Mouse (Mus musculus) hindbrain, embryonic 15.5 days (tissue): ENCODE data around the gene Cacna1d. TPM values are rescaled to one million over a fixed set of nuclear protein-coding genes. Genes with fewer than 3 reads are reported as not detected.

Experiments
- ATAC-seq: fragments of 200-750 bp; cut with Nextera tagmentation; 2 replicates; pipeline ENCODE4 v1.8.0; 2017; ENCODE audit warnings: low read depth, moderate number of reproducible peaks, moderate TSS enrichment; ENCODE audit not compliant: low FRiP score
- H3K27ac ChIP-seq: fragments of 300-500 bp; sonication (generic); replicated peaks from 2 replicates; pipeline ENCODE4 v1.5.1; 2015; ENCODE audit warnings: mild to moderate bottlenecking, inconsistent platforms
- H3K27me3 ChIP-seq: fragments of 300-500 bp; sonication (generic); 2 replicates; pipeline ENCODE4 v1.6.1; 2015; ENCODE audit warnings: control low read depth, inconsistent platforms
- H3K36me3 ChIP-seq: fragments of 300-500 bp; sonication (generic); 2 replicates; pipeline ENCODE4 v1.6.1; 2015; ENCODE audit warnings: control low read depth, inconsistent platforms
- H3K4me1 ChIP-seq: fragments of 300-500 bp; sonication (generic); replicated peaks from 2 replicates; pipeline ENCODE4 v1.6.1; 2015; ENCODE audit warnings: control low read depth, inconsistent platforms
- H3K4me2 ChIP-seq: fragments of 300-500 bp; sonication (generic); 2 replicates; pipeline ENCODE4 v1.6.1; 2015; ENCODE audit warnings: moderate library complexity, mild to moderate bottlenecking, inconsistent platforms
- H3K4me3 ChIP-seq: fragments of 300-500 bp; sonication (generic); 2 replicates; pipeline ENCODE4 v1.5.1; 2015; ENCODE audit warnings: mild to moderate bottlenecking, inconsistent platforms
- H3K9ac ChIP-seq: fragments of 300-500 bp; sonication (generic); 2 replicates; pipeline ENCODE4 v1.6.1; 2015; ENCODE audit warnings: inconsistent platforms
- H3K9me3 ChIP-seq: fragments of 300-500 bp; sonication (generic); 2 replicates; pipeline ENCODE4 v1.6.1; 2016; ENCODE audit warnings: control low read depth, inconsistent platforms
- WGBS: fragments of 180-500 bp; shearing (Covaris S2); methylation state at CpG from one replicate; pipeline ENCODE4 v1.1.7; 2015; 5-methylcytosine and 5-hydroxymethylcytosine counted together
- polyA plus RNA-seq: library from polyadenylated mRNA; unstranded; fragments of >200 nt; fragmentation: Nextera tagmentation; extraction: Ambion mirVana; gene quantifications from 2 replicates; pipeline ENCODE4 v1.2.1, GENCODE M21; 2015

Gene Cacna1d
- polyA plus RNA-seq, 1 experiment from 2014 or later, result 10.7 TPM

DNA sequence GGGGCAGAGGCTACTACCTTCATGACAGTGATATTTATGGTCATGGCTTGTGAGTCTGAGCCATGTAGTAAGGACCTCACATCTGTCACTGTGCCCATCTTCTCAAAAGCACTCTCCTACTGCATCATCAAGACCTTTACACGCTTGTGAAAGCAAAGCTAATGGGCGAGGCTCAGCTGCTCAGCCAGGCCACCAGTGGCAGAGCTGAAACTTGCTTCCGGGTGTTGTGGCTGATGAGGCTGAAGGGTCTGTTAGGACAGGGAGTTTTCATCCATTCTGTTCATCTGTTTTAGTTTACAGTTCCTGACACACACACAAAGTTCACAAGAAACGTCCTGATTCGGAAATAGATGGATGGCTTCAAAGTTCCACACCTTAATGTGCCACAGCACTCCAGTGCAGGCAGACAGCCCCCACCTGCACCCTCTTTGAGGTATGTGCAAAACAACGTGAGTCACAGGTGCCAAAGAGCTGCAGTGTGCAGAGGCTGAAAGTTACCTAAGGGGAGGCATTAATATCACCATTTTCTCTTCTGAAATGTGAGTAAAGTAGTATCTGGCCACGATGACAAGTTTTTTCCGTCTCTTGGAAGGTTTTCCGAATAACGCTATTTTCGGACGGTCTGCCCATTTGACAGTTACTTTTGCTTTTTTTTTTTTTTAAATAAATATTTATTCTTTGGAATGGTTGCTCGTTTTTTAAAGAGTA, 306.7 kb downstream of the Cacna1d start:
- 88% methylated on average over 13 of the region's 13 CpGs for WGBS
- no peak for ATAC-seq

DNA sequence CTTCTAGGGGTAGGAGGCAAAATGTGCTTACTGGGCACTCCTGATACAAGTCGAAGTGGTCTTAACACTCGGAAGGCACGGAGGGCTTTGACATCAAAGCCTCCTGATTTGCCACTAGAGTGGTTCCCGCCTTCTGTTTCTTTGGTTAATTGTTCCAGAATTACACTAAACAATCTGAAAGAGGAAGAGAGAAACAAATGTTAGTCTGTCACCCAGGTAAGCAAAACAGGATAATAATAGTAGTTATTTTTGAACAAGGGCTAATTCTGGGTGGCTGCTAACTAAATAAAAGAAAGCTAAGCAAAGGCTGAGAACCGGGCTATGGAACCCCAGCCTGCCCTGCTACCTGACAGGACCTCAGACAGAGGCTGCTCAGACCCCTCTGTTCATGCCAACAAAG, 307.2 kb downstream of the Cacna1d start:
- no peak for ATAC-seq
- no peaks in the 10 kb centered on the region for H3K36me3 ChIP-seq
- H3K9ac ChIP-seq, result no peak overlapping the region
- H3K4me3 ChIP-seq, result no peak overlapping the region
- 77% methylated on average over 5 of the region's 5 CpGs for WGBS
- no peaks in the 10 kb centered on the region for H3K4me1 ChIP-seq
- no peak overlapping the region for H3K27ac ChIP-seq
- no peak overlapping the region for H3K4me2 ChIP-seq
- no peaks in the 10 kb centered on the region for H3K27me3 ChIP-seq
- no peaks in the 10 kb centered on the region for H3K9me3 ChIP-seq

More for the DNA sequence above, 306.7 kb downstream of the Cacna1d start:
- Histone ChIP-seq H3K4me1 (no peaks in the 10 kb centered on the region), H3K27me3 (no peaks in the 10 kb centered on the region), H3K9me3 (no peaks in the 10 kb centered on the region), H3K4me2 (no peak overlapping the region), H3K9ac (no peak overlapping the region), H3K36me3 (no peaks in the 10 kb centered on the region), H3K27ac (no peak overlapping the region), H3K4me3 (no peak overlapping the region)

DNA sequence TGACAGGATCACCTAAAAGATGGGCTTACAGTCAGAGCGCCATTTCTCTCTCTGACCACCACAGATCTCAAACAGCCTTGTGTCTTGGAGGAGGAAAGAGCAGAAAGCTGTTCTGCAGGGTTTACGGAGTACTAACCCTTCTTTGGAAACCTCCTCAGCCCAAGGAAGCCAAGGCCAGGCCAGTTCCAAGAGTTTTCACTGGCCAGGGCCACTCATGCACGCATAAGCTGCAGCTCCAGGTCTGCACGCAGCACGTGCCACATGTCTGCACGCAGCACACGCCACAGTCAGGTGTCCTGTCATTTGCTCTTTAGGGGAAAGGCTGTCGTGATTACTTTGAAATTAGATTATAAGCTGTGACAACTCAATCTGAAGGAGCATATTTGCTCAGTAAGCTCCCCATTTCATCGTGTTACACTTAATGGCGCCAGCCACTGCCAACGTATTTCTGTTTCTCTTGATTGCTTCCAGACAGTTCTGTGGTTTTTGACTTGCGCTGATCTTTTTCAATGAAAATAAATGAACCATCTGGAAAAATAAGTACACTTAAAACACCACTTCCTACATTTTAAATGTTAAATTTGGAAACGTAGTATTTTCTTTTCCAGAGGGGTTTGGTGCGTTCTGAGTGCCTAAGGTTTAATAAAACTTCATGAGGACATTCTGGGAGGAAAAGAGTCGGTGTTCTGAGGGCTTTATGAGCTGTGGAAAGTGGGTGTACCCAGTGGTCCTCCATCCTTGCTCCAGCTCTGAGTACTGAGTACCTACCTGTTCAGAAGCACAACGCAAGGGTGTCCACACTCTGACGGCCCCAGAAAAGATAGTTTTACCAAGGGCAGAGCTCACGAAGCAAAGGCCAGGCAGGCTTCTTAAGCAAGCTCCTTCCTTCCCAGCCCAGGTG, 308.4 kb downstream of the Cacna1d start:
- Histone ChIP-seq H3K9me3 (no peaks in the 10 kb centered on the region), H3K27me3 (no peaks in the 10 kb centered on the region), H3K4me1 (no peaks in the 10 kb centered on the region), H3K4me2 (no peak overlapping the region), H3K4me3 (no peak overlapping the region), H3K9ac (no peak overlapping the region), H3K27ac (no peak overlapping the region), H3K36me3 (no peaks in the 10 kb centered on the region)
- WGBS, result 77% methylated on average over 18 of the region's 18 CpGs
- no peak for ATAC-seq

DNA sequence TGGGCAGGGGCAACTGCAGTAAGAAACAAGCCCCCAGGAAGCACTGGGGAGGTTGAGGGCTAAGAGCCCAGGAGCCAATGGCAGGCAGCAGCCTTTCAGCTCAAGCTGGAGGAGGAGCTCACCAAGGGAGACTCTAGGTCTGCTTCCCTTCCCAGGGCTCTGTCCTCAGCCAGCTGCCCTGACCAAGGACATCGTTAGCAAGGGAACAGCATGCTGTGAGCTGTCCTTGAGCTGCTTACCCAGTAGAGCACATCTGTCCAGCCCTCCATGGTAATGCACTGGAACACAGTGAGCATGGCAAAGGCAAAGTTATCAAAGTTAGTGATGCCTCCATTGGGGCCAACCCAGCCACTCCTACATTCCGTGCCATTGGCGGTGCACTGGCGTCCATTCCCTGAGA, 312.9 kb downstream of the Cacna1d start:
- 80% methylated on average over 4 of the region's 4 CpGs for WGBS
- H3K27ac ChIP-seq, result no peak overlapping the region
- ATAC-seq, result no peak
- H3K27me3 ChIP-seq, result no peaks in the 10 kb centered on the region
- H3K4me2 ChIP-seq, result no peak overlapping the region
- H3K4me1 ChIP-seq, result peaks cover 4% of the 10 kb centered on the region; the same call in 1 of the 2 replicates
- H3K4me3 ChIP-seq, result no peak overlapping the region
- H3K9ac ChIP-seq, result no peak overlapping the region
- no peaks in the 10 kb centered on the region for H3K36me3 ChIP-seq
- H3K9me3 ChIP-seq, result no peaks in the 10 kb centered on the region

DNA sequence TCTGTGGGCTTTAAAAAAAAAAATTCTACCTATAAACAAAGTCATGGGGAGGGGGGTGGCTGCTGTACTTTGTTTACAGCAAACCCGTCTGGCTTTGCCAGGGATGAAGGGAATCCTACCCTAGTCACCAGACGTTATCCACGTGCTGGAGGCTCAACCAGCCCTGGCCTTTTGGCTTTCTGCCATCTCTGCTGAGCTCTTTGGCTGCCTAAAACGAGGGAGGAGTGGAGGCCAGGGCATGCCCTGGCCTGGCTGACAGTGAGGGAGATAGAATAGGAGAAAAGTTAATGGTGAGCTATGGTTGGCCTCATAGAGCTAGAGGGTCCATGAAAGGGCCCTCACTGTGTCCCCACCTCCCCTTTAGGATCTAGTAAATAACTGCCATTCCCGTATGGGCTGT, 313.4 kb downstream of the Cacna1d start:
- WGBS, result 37% methylated on average over 5 of the region's 5 CpGs
- Histone ChIP-seq H3K9me3 (no peaks in the 10 kb centered on the region), H3K27me3 (no peaks in the 10 kb centered on the region), H3K9ac (no peak overlapping the region), H3K4me2 (no peak overlapping the region), H3K36me3 (no peaks in the 10 kb centered on the region), H3K4me1 (peaks cover 9% of the 10 kb centered on the region; the same call in 1 of the 2 replicates), H3K4me3 (no peak overlapping the region), H3K27ac (no peak overlapping the region)
- no peak for ATAC-seq

DNA sequence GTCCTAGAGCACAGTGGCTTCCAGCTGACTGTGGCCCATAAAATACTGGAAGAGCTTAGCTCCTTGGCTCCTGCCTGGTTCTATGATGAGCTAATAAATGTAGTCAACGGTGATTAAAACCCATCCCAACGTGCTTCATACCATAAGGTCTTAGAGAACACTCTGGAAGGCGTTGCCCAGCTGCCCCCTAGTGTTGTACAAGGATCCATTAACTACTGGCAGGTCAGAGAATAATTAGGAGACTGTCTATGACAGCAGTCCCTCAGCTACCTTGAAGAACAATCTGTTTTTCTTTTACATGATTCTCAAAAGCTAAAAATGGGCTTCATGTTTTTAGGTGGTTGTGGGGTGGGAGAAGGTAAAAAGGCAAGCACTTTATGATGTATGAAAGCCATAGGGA, 315.9 kb downstream of the Cacna1d start:
- H3K4me2 ChIP-seq, result no peak overlapping the region
- H3K27ac ChIP-seq, result no peak overlapping the region
- no peaks in the 10 kb centered on the region for H3K9me3 ChIP-seq
- WGBS, result 70% methylated on average over 3 of the region's 3 CpGs
- ATAC-seq, result no peak
- H3K4me3 ChIP-seq, result no peak overlapping the region
- H3K9ac ChIP-seq, result no peak overlapping the region
- H3K27me3 ChIP-seq, result no peaks in the 10 kb centered on the region
- no peaks in the 10 kb centered on the region for H3K36me3 ChIP-seq
- H3K4me1 ChIP-seq, result peaks cover 29% of the 10 kb centered on the region

DNA sequence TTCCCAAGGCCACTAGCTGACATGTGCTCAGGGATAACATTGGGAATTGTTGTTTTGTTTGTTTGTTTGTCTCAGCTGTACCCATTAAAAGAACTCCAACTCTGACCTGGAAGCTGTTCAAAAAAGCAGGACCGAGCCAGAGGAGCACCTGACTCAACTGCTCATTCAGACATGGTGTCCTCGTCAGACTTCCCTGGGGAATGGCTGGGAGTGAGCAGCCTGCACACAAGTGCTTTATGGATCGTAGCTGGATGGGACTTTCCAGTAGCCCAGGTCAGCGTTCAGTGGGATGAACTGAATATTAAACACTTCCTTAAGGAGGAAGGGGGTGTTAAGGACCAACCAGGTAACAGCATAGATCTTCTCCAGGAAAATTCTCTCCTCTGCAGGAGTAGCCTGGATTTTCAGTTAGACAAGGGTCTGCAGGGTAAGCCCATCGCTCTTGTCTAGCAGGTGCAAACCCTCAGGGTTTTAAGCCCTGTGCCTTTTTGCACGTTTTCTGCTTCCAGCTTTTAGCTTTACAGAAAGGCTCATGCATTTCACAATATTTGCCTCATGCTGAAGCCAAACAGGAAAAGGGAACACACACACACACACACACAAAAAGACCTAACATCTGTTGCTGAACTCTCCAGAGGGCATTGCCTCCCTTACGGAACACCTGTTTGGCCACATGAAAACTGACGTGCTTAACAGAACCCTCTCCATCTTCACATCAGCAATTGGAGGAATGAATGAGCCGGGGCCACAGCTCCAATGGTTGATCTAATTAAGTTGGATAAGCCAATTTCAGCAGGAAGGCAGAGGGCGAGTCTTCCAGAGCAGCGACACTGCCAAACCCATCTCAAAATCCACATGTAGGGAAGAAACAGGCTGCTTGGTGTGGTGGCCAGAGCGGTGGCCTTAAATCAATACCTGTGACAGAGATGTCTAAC, 318.2 kb downstream of the Cacna1d start:
- no peak overlapping the region for H3K9ac ChIP-seq
- ATAC-seq, result no peak
- no peak overlapping the region for H3K4me2 ChIP-seq
- H3K27ac ChIP-seq, result no peak overlapping the region
- no peaks in the 10 kb centered on the region for H3K36me3 ChIP-seq
- H3K9me3 ChIP-seq, result no peaks in the 10 kb centered on the region
- H3K27me3 ChIP-seq, result no peaks in the 10 kb centered on the region
- H3K4me1 ChIP-seq, result peaks cover 34% of the 10 kb centered on the region
- H3K4me3 ChIP-seq, result no peak overlapping the region
- WGBS, result 63% methylated on average over 12 of the region's 12 CpGs

DNA sequence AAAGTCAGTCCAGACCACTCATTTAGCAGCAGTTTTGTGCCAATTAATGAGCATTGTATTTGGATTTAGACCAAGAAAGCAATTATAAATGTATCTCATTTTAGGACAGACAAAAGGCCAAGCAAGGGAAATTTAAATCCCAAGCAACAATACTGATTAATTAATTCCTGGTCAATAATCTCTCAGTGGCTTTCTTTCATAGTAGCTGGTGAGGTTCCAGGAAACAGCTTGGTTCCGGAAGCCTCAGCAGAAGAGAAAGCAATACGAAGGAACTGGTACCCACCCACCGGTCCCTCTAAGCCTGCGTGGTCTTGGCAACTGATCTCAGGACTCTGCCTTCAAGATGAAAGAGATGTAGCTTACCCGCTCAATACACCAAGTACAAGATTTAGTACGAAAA, 319.7 kb downstream of the Cacna1d start:
- Histone ChIP-seq H3K27ac (peak overlapping the region; percentile 7; the same call in 1 of the 2 replicates), H3K4me2 (no peak overlapping the region), H3K36me3 (no peaks in the 10 kb centered on the region), H3K27me3 (no peaks in the 10 kb centered on the region), H3K4me3 (no peak overlapping the region), H3K9ac (no peak overlapping the region), H3K9me3 (no peaks in the 10 kb centered on the region), H3K4me1 (peaks cover 34% of the 10 kb centered on the region)
- 60% methylated on average over 6 of the region's 6 CpGs for WGBS
- ATAC-seq, result no peak

DNA sequence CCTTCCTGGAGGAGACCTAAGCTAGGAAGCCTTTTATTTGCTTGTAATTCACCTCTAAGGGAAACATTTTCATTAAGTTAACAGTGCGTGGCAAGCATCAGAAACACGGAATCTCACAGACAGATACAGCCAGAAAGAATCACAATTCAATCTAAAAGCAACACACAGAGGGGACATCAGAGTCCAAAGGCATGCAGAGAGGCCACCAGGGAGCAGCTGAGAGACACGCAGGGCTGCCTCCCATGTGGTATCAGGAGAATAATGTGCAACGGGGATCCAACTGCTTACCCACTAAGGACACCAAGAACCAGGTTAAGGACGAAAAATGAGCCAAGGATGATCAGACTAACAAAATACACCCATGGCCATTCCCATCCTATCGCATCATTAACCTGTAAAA, 320.2 kb downstream of the Cacna1d start:
- peak overlapping the region; percentile 7; the same call in 1 of the 2 replicates for H3K27ac ChIP-seq
- ATAC-seq, result no peak
- H3K27me3 ChIP-seq, result no peaks in the 10 kb centered on the region
- peaks cover 34% of the 10 kb centered on the region for H3K4me1 ChIP-seq
- no peaks in the 10 kb centered on the region for H3K36me3 ChIP-seq
- no peak overlapping the region for H3K4me2 ChIP-seq
- WGBS, result 44% methylated on average over 6 of the region's 6 CpGs
- H3K9me3 ChIP-seq, result no peaks in the 10 kb centered on the region
- H3K9ac ChIP-seq, result no peak overlapping the region
- no peak overlapping the region for H3K4me3 ChIP-seq

DNA sequence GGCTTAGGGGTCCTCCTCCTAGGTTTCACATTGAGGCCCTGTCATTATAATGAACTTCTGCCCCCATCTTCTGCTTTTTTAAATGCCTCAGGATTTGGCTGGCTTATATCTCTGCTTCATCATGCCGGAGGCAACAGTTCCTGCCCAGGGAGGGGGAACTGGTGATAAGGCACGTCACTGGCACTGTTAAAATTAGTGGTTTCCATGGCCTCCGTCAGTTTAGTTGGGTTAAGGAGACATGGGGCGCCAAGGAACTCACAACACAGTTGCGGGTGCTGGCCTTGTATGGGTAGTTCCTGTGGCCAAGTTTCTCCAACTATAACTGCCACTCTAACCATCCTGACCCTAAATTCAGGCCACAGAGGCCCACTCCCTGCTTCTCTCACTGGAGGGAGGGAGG, 321.8 kb downstream of the Cacna1d start:
- H3K4me2 ChIP-seq, result no peak overlapping the region
- H3K9me3 ChIP-seq, result no peaks in the 10 kb centered on the region
- WGBS, result 83% methylated on average over 5 of the region's 5 CpGs
- H3K27me3 ChIP-seq, result no peaks in the 10 kb centered on the region
- ATAC-seq, result no peak
- H3K36me3 ChIP-seq, result no peaks in the 10 kb centered on the region
- H3K4me1 ChIP-seq, result peaks cover 38% of the 10 kb centered on the region
- H3K4me3 ChIP-seq, result no peak overlapping the region
- no peak overlapping the region for H3K9ac ChIP-seq
- H3K27ac ChIP-seq, result no peak overlapping the region

DNA sequence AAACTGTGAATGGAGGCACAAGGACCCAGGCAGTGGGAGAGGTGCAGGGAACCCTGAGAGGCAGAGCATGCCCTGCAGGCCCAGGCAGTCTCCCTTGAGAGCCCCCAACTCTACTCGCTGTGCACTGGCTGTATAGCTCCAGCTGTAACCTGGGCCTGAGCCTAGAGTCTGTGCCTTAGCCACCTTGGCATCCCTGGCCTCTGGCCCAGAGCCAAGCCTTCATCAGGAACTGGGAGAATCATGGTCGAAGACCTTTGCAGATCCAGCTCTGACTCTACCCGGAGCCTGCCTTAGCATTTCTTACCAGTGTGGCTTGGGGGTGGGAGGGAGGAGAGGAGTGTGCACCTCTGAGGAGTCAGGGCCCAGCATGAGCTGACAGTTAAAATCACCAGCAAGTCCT, 322.4 kb downstream of the Cacna1d start:
- Histone ChIP-seq H3K27ac (no peak overlapping the region), H3K4me2 (no peak overlapping the region), H3K27me3 (no peaks in the 10 kb centered on the region), H3K36me3 (no peaks in the 10 kb centered on the region), H3K4me1 (peaks cover 43% of the 10 kb centered on the region), H3K4me3 (no peak overlapping the region), H3K9ac (no peak overlapping the region), H3K9me3 (no peaks in the 10 kb centered on the region)
- ATAC-seq, result no peak
- WGBS, result 60% methylated on average over 3 of the region's 3 CpGs
